Mouse (Mus musculus): ENCODE data around the gene Grm5. TPM values are rescaled to one million over a fixed set of nuclear protein-coding genes. Genes with fewer than 3 reads are reported as not detected.

Grm5 gene
- total RNA-seq, 2 experiments from 2014 or later: 0.14 to 1.3 TPM

DNA sequence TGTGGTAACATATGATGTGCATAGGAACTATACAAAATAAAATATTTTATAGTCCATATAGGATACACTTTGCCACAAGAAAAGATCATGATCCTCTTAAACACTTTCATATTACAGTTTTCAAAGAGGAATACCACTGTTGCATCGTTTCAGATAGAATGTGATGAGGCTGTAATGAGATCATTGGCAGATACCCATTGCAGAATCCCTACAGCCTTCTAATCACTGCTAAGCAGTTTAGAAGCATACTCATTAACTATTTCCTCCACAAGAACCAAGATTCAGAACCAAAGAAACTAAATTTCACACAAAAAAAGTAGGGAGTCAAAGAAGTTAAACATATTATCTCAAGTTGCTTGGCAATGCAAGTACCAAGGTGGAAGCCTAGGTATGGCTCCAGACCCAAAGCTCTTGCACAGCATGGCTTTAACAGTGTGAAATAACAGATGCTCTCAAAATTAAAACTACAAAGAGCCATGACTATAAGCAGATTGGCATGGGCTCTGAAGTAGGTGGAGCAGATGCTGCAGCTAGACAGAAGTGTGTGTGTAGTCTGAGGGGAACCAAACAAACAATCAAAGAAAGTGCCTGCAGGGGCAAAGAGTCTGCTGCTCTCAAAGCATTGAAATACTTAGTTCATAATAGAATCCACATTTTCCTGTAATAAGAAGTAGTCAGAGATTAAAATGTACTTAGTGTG is 575.7 kb downstream of the Grm5 start:
- DNase-seq (ENCODE audit: low spot score in 2 of 2): no peak

DNA sequence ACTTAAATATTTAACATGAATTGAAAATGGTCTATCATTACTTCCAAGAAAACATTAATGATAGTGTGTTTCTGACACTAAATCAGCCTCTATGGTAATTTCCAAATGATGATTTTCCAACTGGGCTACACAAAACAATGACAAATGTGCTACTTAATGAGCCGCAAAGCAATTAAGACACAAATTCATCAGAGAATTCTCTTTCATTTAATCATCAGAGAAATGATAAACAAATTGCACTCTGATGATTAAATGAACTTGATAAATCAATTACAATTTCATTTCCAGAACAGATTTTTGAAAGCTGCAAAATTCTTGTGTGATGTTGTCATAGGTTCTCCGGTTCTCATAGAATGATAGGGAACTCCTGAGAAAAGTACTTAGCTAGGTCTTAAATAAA is 577.6 kb downstream of the Grm5 start:
- no peak for DNase-seq (ENCODE audit: low spot score in 2 of 2)

Other genes starting within 250 kb of the Grm5 start
- not detected for gene Tyr, start 90.7 kb upstream of the Grm5 start, total RNA-seq (2021)